Mouse (Mus musculus) olfactory bulb, adult 2 months (tissue): ENCODE data around the gene Fcrla. TPM values are rescaled to one million over a fixed set of nuclear protein-coding genes. Genes with fewer than 3 reads are reported as not detected.

Experiments
- H3K27ac ChIP-seq: fragments of 200-500 bp; 2 replicates; pipeline ENCODE4 v1.5.1; 2012; ENCODE audit warnings: low read depth, low read length; ENCODE audit not compliant: insufficient read depth
- H3K4me1 ChIP-seq: fragments of 200-500 bp; 2 replicates; pipeline ENCODE4 v1.6.1; 2012; ENCODE audit warnings: low read length; ENCODE audit not compliant: control insufficient read depth, insufficient read depth
- H3K4me3 ChIP-seq: fragments of 200-500 bp; 2 replicates; pipeline ENCODE4 v1.5.1; 2012; ENCODE audit warnings: mild to moderate bottlenecking, low read depth, low read length, moderate library complexity; ENCODE audit not compliant: insufficient read depth
- CTCF ChIP-seq: fragments of 200-500 bp; IDR thresholded peaks from 2 replicates; pipeline ENCODE4 v1.5.1; 2012; ENCODE audit warnings: low read depth, mild to moderate bottlenecking, low read length, moderate library complexity; ENCODE audit not compliant: insufficient read depth
- POLR2A ChIP-seq: fragments of 200-500 bp; IDR thresholded peaks from 2 replicates; pipeline ENCODE4 v1.6.1; 2012; ENCODE audit warnings: mild to moderate bottlenecking, low read depth, low read length, moderate library complexity; ENCODE audit not compliant: insufficient read depth
- WGBS: fragments of 180-500 bp; shearing (Covaris S2); methylation state at CpG from one replicate; pipeline ENCODE4 v1.1.7; 2018; 5-methylcytosine and 5-hydroxymethylcytosine counted together
- polyA plus RNA-seq: library from polyadenylated mRNA; stranded (reverse); fragments of >200 nt; gene quantifications from 2 replicates; pipeline ENCODE4 v1.2.4, GENCODE M21; 2012; ENCODE audit warnings: low replicate concordance; ENCODE audit not compliant: missing spikeins, insufficient read depth, insufficient read length

The Fcrla gene
- polyA plus RNA-seq, 1 experiment, result not detected

- WGBS, result 72% methylated on average over 5 of the region's 5 CpGs
- Histone ChIP-seq H3K4me3 (no peak within 1 kb of the TSS), H3K4me1 (peaks cover 7% of the 10 kb centered on the region), H3K27ac (no peak within 1 kb of the TSS)
- TF ChIP-seq POLR2A (no peak), CTCF (no peak)
Observed at GRCm38 (mm10) chr1:170912891-170913615, 14.3 kb downstream of the Fcrla start, which contains the start of gene Fcrlb. Gene Fcrlb (minus strand): TSS chr1:170912941.

DNA sequence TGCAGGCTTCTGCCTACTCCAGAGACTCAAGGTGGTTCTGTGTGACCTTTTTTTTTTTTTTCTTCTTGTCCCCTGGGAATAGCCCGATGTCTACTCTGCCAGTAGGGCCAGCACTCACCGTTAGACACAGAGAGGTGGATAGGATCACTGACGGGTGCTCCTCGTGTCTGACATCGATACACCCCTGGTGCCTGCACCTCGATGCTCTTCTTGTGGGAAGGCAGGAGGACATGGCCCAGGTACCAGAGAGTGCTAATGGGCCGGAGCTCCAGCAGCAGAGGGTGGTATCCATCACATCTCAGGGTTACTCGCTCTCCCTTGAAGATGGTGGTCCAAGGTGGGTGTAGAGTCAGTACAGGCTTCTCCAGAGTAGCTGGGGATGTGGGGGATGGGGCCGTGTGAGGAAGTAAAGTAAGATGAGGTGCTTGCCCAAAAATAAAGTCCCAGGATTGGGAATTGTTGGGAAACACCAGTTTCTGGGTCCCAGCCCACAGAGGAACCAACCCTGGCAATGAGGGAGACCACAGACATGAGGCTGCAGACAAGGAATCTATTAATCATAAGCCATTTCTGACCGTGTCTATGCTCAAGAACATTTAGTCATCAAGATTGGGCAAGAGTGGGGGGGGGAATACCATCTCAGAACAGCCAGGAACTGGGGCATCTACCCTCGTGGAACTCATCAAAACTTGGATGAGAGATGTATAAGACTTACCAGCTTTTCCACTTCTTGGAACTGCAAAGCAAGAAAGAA is 15.3 kb downstream of the Fcrla start:
- Histone ChIP-seq H3K4me1 (peaks cover 16% of the 10 kb centered on the region), H3K4me3 (no peak overlapping the region), H3K27ac (no peak overlapping the region)
- TF ChIP-seq CTCF (no peak), POLR2A (no peak)
- 85% methylated on average over 11 of the region's 11 CpGs for WGBS

DNA sequence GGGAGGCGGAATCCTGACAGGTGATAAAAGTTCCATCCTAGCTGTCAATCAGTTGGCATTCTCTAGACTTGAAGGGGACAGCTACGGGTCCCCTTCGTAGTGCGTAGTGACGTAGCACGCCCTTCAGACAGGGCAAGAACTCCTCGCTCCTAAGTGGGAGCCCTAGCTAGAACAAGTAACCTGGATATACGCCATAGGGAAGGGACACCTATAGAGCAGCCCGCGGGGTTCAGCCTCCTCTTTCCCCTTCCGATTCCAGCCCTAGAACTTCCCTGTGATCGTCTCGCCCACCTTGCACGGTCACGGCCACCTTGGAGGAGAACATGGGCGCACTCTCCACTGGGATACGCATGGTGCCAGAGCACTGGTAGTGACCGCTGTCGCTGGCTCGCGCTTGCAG is 19.0 kb downstream of the Fcrla start:
- H3K27ac ChIP-seq, result no peak overlapping the region
- TF ChIP-seq POLR2A (no peak), CTCF (no peak)
- WGBS, result 5% methylated on average over 21 of the region's 21 CpGs
- H3K4me3 ChIP-seq, result peak overlapping the region; percentile 61
- H3K4me1 ChIP-seq, result peaks cover 16% of the 10 kb centered on the region

GRCm38 (mm10) chr1:170907456-170908191 is 19.8 kb downstream of the Fcrla start:
- H3K27ac ChIP-seq, result no peak overlapping the region
- TF ChIP-seq POLR2A (no peak), CTCF (no peak; the same call in 1 of the 2 replicates)
- WGBS, result under 1% methylated on average over 71 of the region's 71 CpGs
- H3K4me1 ChIP-seq, result peaks cover 16% of the 10 kb centered on the region
- H3K4me3 ChIP-seq, result peak overlapping the region; percentile 61

GRCm38 (mm10) chr1:170907111-170907455 is 20.3 kb downstream of the Fcrla start:
- Histone ChIP-seq H3K4me1 (peaks cover 16% of the 10 kb centered on the region), H3K27ac (no peak overlapping the region), H3K4me3 (peak overlapping the region; percentile 61)
- no peak for TF ChIP-seq POLR2A
- no peak for TF ChIP-seq CTCF
- WGBS, result 25% methylated on average over 11 of the region's 11 CpGs

DNA sequence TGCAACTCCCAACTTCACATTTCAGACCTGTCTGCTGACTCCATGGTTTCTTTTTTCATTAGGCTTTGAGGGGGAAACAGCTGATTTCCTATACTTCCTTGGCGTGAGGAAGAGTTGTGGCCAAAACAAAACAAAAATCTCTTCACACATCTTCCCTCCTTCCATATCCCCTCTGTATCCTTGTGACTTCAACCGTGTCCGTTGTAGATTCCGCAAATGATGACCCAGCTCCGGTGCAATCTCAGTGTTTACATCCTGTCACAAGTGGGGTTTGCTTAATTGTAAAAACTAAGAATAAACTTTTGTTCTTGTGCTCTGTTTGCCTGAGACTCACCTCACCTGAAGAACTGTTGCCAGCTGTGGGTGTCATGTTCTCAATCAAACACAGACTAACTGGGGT is 23.9 kb downstream of the Fcrla start:
- no peak overlapping the region for H3K4me3 ChIP-seq
- H3K27ac ChIP-seq, result no peak overlapping the region
- peaks cover 14% of the 10 kb centered on the region for H3K4me1 ChIP-seq
- 85% methylated on average over 5 of the region's 5 CpGs for WGBS
- TF ChIP-seq CTCF (no peak), POLR2A (no peak)

- H3K27ac ChIP-seq, result no peak overlapping the region
- H3K4me1 ChIP-seq, result no peaks in the 10 kb centered on the region
- TF ChIP-seq CTCF, result no peak
- TF ChIP-seq POLR2A, result no peak
- no peak overlapping the region for H3K4me3 ChIP-seq
- 29% methylated on average over 10 of the region's 10 CpGs for WGBS
Observed at GRCm38 (mm10) chr1:170901536-170902238, 25.7 kb downstream of the Fcrla start.

GRCm38 (mm10) chr1:170900799-170901467 is 26.4 kb downstream of the Fcrla start:
- Histone ChIP-seq H3K4me3 (no peak overlapping the region), H3K4me1 (no peaks in the 10 kb centered on the region), H3K27ac (no peak overlapping the region)
- no peak for TF ChIP-seq POLR2A
- 30% methylated on average over 10 of the region's 10 CpGs for WGBS
